Comparison of ENCODE assay signal across 7 mouse cellular contexts in genomic region chr12:32637400-32638100, GRCm38 (mm10).
DNase-seq lines count a peak whose midpoint lies in the region; ATAC-seq and TF ChIP-seq lines count a peak whose summit lies in the region.

No protein-coding gene starts in this region.

- H3K36me3 ChIP-seq in midbrain, embryonic 15.5 days (replicated peaks): no peaks in the 10 kb centered on the region

- H3K27ac ChIP-seq in midbrain, embryonic 15.5 days: no peak overlapping the region

- H3K4me2 ChIP-seq in midbrain, embryonic 15.5 days: no peak overlapping the region; the same call in 1 of the 2 replicates

- 1% methylated on average over 8 of the region's 8 CpGs for WGBS in lung, adult 2 months
- WGBS in midbrain, embryonic 15.5 days: 3% methylated on average over 8 of the region's 8 CpGs

- peak overlapping the region; percentile 23 for H3K4me3 ChIP-seq in lung, adult 2 months (replicated peaks; ENCODE audit: extremely low read depth, low read depth, low read length)
- H3K4me3 ChIP-seq in midbrain, embryonic 15.5 days: no peak overlapping the region

- no peaks in the 10 kb centered on the region for H3K27me3 ChIP-seq in midbrain, embryonic 15.5 days (replicated peaks)

- no peak for DNase-seq in lung, adult 2 months
- no peak for DNase-seq in lung, adult 18-20 months
- peak; percentile 16 for DNase-seq in T-cell, adult 2 months (ENCODE audit: low spot score)
- peak; percentile 57 for DNase-seq in embryo, embryonic 11.5 days (ENCODE audit: low read depth, low spot score)
- DNase-seq in urinary bladder, adult 18-20 months (ENCODE audit: low spot score in 2 of 2): no peak

- peak; percentile 36 for ATAC-seq in inflammation-experienced regulatory T-cells, adult 6 months
- ATAC-seq in midbrain, embryonic 15.5 days (replicated peaks): peak; percentile 88

- TF ChIP-seq CTCF in lung, adult 2 months (IDR thresholded peaks at IDR 0.05; ENCODE audit: insufficient read depth, low read length): peak; percentile 15; the same call in 1 of the 2 replicates

- no peaks in the 10 kb centered on the region for H3K9me3 ChIP-seq in midbrain, embryonic 15.5 days

- no peak overlapping the region for H3K9ac ChIP-seq in midbrain, embryonic 15.5 days

- TF ChIP-seq POLR2A in lung, adult 2 months (IDR thresholded peaks at IDR 0.05; ENCODE audit: borderline replicate concordance, extremely low read depth, low read depth, low read length): no peak

- H3K4me1 ChIP-seq in lung, adult 2 months (ENCODE audit: control insufficient read depth, insufficient read depth, low read length): peaks cover 6% of the 10 kb centered on the region
- H3K4me1 ChIP-seq in midbrain, embryonic 15.5 days: no peaks in the 10 kb centered on the region

Comparison
In these comparisons a context has a peak if more than half of its experiments do, and no peak if none do; other contexts are left out.
1. DNase-seq: peak in T-cell, adult 2 months (single experiment) and embryo, embryonic 11.5 days (single experiment); none in lung, adult 2 months (single experiment), lung, adult 18-20 months (0 of 2) and urinary bladder, adult 18-20 months (0 of 2).